Mouse (Mus musculus) cerebellum, adult 9-11 months (tissue): Measurements from ENCODE around the gene Dbi.

ENCODE experiments used
- DNase-seq: peaks from one replicate; pipeline ENCODE4 v3.0.0; 2022

Gene Dbi

DNA sequence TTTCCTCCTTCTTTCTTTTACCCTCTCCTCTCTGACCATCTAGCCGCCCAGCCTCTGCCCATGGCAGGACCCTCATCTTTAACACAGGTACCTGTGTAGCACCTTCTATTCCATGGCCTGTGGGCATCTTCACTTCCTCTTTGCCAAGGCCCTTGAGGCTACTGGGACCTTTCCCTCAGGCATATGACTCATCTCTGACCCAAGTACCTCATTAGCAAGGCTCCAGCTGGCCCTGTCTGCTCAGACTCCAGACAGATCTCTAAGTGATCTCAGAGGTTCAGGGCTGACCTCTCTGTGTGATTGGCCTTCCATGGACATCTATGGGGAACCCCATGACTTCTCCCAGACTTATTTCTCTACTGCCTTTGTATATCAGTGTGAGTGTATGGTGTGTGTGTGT, 40.2 kb downstream of the Dbi start:
- no peak for DNase-seq

DNA sequence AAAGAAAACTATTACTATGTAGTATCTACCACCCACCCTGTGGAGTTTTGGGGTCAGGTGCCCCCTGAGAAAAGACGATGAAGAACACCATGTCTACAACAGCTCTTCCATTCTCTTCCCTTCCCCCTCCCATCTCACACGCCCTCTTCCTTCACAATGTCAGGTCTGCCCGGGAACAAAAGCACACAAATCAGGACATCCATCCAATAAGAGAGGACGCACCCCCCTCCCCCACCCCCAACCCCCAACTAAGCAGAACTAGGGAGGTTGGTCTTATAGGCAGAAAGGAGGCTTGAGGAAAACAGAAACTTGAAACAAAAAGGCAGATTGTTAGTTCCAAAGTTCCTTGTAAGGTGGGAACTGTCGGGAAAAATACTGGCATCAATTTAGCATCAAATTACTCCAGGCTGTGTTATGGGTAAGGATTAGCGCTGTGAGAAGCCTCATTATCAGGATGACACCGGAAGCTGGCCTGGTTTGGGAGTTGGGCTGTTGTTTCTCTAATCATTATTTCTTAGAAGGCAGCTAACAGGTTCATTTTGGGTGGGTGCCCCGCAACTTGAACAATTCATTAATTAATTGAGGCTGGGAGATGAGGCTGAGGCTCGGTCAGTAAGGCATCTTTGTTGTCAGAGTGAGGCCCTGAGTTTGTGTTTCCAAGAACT, 43.0 kb downstream of the Dbi start:
- no peak for DNase-seq

DNA sequence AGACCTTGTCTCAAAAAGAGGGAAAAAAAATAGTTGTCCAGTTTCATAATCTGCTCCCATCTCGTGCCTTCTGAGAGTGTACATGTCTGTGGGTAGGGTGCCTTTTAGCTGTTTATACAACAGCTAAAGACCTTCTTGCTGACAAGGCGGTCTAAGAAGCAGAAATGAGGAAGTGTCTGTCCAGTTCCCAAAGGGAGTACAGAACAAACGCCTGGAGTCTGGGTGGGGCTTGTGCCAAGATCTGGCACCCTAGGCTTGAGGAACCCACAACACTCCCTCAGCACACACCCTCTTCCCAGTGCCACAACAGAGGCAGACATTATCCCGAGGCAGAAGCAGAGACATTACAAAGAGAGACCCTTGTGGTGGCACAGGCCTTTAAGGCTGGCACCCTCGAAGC, 45.4 kb downstream of the Dbi start:
- no peak for DNase-seq

DNA sequence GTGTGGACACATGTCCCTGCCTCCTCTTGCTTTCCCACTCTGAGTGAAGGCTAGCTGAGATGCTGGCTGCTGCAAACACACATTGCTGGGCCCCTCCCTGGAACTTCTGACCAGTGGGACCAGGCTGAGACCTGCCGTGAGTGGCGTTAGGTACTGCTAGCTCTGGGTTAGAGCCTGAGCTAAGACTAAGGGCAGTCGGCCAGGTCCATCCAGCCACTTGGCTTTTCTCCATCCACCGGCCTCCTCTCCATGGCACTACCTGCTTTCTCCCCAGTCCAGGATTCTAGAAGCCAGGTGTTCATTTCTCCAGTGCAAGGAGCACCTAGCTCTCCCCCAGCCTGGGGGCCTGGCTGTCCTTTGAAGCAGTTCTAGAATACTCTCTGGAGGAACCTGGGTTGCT, 45.9 kb downstream of the Dbi start:
- DNase-seq: peak; percentile 42

DNA sequence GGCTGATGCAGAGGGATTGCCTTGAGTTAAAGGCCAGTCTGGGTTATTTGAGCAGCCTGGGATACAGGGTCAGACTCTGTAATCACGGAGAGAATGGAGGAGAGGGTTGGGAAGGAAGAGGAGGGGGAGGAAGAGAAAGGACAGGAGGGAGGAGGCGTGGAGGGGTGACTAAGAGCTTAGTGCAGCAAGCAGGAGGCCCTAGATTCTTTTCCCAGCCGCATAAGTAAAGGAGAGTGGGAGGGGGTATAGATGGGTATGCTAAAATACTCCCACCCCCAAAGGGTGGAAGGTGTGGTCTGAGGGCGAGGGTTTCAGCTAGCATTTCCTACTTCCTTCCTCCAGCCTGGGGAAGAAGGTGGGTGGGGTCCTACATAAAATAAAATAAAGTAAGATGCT, 46.6 kb downstream of the Dbi start:
- no peak for DNase-seq

DNA sequence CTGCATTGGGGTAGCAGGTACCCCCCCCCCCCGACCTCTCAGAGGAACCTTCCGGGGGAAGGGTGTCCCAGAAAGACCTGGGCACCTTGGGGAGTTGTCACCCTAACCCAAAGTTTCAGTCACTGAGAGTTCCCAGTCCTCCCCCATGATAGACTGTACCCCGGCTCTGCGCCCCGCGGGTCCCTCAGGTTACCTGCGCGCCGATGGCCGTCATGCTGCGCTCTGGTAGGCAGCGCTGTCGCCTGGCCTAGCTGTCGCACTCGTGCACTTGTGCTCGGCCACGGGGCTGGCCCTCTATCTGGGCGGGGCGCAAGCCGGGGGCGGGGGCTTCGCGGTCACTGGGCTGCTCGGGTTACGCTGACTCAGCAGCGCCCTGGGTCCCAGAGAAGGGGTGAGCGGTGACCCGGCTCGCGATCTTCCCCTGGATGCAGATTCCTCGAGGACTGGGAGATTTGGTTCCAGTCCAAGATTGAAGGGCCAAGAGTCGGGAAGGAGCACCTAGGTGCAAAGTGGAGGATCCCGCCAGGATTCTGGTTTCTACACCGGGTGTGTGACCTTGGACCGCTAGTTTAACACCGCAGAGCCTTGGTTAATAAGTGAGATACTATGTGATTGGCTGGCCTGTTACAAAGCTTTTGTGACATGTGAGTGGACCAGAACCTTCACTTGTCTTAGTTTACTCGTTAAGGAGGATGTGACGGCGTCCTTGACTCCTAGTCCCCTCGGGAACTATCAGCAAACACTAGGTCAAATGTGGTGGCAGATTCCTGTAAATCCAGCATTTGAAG, 47.2 kb downstream of the Dbi start, which contains the start of gene Tmem37:
Tmem37 (minus strand) TSS at position 556 of the 788 bp plus-strand sequence.
- no peak for DNase-seq

DNA sequence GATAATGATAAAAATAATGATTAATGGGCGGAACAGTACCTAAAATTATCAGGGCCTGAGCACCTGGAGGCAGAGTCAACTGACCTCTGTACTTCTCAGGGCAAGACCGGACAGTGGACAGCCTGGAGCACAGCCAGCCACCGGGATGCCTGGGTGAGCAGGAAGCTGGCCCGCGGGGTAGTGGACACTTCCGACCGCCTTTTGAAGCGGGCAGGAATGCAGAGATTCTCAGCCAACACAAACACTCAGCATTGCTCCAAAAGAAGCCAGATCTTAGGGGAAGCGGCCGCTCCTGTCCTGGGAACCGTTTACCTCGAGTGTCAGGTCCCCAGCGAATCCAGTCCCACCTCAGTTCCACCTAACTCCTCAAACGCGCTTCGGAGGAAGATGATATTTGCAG, 48.0 kb downstream of the Dbi start:
- peak; percentile 40 for DNase-seq

DNA sequence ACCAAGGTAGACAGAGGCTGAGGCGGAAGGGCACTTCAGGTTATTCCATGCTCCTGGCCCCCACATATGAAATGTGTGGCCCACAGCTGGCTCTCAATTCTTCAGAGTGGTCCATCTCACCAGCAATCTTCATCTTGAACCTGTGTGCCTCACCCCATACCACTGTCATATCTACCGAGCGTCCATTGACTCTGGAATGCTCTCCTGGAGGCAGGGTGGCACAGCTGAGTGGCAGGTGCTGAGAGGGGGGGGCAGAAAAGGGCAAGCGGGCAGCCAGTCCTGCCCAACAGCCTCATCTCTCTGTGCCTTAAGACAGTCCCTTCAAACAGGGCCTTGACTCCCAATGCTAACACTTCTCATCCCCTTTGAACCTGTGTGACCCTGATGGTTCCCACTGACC, 49.7 kb downstream of the Dbi start:
- DNase-seq: no peak

- no peak for DNase-seq
Observed at GRCm38 (mm10) chr1:120070168-120070567, 50.7 kb downstream of the Dbi start.

DNA sequence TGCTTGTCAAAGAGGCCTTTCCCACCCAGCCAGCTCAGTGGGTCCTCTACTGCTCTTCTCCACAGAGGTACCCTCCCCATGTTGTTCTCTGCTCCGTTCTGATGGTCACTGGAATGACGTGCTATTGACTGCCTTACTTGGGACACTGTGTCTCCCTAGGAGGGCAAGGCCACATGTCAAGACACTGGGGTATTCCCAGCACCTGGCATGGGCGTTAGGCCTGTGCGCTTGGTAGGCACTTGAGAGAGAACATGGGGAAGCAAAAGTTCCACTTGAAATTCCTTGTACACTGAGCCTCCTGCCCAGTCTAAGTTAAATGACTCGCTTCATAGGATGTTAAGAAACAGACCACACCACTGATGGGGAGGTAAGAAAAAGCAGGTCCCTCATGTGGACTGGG, 51.8 kb downstream of the Dbi start:
- DNase-seq: no peak

GRCm38 (mm10) chr1:120066625-120067024, 54.3 kb downstream of the Dbi start:
- DNase-seq: no peak

DNA sequence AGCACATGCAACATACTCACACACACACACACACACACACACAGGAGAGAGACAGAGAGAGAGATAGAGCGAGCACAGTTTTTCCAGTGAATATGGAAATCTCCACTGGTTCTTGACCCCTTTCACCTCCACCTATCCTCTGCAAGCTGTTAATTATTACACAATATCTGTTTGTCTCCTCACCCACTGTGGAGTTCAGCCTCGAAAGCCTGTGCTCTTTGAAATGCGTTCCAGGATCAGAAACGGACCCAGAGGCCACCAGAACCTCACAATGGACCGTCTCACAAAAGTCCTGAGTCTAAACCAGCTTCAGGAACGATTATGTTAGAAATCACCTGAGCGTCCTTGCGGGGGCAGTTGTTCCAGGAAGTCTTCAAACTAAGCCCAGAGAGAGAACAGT, 54.7 kb downstream of the Dbi start:
- DNase-seq: no peak

- DNase-seq: no peak
Observed at GRCm38 (mm10) chr1:120064036-120064682, 56.7 kb downstream of the Dbi start.
